Mouse (Mus musculus) frontal cortex, adult (tissue): ENCODE data around the gene Dok5.

Source experiments
- ATAC-seq: cut with Nextera tagmentation; 2 replicates; pipeline ENCODE4 v1.9.2; 2017; ENCODE audit warnings: mild to moderate bottlenecking, moderate library complexity, mixed read lengths; ENCODE audit not compliant: low TSS enrichment

Gene Dok5

GRCm38 (mm10) chr2:170926237-170926636, 194.6 kb downstream of the Dok5 start:
- no peak for ATAC-seq
